Mouse (Mus musculus) gastrocnemius, adult 8-10 months (tissue): Measurements from ENCODE around the gene Ackr2. TPM values are rescaled to one million over a fixed set of nuclear protein-coding genes. Genes with fewer than 3 reads are reported as not detected.
A peak's percentile ranks its signal among the peaks of the same experiment; 100 is the strongest.

Experiments used
- DNase-seq, 2 experiments: peaks; one replicate each; pipeline ENCODE4 v3.0.0; 2022; ENCODE audit warnings: low spot score in 2 of 2
- total RNA-seq, 4 experiments: library from RNA; stranded (reverse); gene quantifications; 2 replicates each; pipeline ENCODE4 v1.2.4; 2022

Gene Ackr2
- total RNA-seq, 4 experiments from 2014 or later, result 0.61 to 1.2 (median 0.64) TPM

DNA sequence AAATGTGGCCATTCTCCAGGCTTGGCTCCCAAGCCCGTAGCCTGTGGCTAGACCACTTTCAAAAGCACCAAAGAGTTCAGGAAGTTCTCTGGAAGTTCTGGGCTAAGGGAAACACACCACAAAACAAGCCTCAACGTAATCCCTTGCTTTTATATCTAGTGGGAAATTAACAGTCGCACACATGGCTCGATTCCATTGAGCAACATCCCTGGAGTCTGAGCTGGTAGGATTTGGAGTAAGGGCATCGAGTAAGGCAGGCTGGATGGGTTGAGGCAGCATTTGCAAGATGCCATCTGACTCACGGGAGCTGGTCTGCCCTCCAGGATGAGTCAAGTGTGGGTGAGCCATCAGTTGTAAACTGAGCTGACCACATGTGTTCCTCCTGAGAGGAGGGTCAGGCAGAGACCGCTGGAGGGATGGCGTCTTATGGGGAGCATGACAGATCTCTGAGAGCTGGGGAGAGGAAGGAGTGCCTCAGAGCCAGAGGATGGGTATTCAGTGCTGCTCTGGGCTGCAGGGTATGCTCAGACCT is 16.1 kb downstream of the Ackr2 start:
- DNase-seq, result no peak

DNA sequence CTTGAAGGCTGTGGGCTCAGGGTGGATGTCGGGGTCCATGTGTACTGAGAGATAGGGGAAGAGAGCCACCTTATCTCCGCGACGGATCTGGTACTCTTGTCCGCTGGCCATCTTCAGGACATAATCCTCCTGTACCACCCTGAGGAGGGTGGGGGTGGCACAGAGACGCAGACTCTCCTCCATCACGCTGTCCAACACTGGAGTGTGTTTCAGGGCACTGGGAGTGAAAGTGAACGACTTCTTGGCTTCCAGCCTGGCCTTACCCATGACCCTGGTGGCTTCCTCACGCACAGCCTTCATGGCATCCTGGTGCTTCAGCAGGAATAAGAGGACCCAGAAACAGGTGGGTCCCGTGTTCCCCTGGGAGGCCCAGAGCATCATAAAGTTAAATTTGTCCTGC is 16.9 kb downstream of the Ackr2 start:
- no peak for DNase-seq

DNA sequence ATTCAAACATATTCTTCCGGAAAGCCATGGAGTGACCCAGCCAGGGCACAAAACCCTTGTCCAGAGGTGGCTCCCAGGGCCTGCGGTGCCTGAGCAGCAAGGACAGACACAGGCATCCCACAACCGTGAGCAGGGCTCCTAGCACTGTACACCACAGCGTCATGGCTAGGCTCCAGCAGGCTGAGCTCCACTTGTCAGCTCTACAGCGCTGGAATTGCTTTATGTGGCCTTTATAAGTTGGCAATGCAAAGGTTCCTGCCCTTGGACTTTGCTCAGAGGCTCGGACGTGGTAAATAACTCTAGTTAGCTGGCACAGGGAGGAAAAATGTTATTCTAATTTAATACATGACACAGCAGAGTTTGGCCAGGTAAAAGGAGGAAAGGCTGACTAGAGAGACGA is 17.9 kb downstream of the Ackr2 start, which contains the start of gene Cyp8b1:
TSS of gene Cyp8b1 (minus strand) at position 204 of the 400 bp plus-strand sequence.
- no peak for DNase-seq

DNA sequence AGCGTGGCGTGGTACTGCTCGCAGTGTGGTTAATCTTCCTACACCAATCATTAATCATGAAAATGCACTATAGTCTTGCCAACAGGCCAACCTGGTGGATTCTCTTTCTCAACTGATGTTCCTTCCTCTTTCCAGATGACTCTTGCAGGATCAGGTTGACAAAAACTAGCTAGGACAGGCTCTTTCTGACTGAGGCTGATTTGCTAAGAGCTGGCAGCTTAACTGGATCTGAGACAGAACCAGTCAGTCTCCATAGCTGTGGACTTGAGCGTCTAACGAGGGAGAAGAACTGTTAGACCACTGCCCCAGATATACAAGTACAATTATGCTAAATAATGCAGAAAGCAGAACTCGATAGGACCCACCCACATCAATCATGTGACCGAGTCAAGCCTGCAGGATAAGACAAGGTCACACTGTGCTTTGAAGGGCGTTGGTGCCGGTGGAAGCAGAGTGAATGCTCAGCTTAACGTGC is 20.9 kb downstream of the Ackr2 start:
- no peak for DNase-seq

DNA sequence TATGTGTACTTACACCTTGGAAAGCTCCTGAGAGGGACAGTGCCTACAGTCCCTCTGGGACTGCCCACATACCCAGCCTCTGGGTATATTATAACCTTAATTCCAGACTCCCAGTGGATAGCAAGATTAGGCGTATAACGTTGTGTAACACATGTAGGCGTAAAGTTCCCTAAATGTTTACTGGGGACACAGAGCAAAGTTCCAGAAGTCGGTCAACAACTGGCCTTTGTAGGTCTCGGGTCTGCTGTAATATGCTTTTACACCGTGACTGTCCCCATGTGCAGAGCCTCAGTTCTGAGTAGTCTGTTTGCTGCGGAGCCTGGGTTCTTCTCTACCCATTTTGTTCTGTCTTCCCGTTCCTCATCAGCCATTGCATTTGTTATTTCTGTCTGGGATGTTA is 25.3 kb downstream of the Ackr2 start:
- DNase-seq, result no peak

DNA sequence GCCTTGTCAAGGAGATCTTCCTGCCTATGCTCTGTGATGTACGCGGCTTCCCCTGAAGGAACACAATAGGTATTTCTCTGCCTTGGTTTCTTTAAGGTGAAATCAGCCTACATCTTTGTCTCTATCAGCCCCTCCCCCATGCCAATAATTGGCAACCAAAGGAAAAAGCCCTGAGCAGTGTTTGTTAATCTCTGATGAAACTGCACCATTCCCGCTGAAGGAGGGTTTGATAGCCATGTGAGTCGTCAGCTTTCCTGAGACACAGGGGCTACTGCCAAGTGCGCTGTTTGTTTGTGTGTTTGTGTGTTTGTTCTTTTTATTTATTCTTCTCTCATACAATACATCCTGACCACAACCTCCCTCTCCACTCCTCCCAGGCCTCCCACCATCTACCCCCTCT is 25.8 kb downstream of the Ackr2 start:
- DNase-seq, result no peak

DNA sequence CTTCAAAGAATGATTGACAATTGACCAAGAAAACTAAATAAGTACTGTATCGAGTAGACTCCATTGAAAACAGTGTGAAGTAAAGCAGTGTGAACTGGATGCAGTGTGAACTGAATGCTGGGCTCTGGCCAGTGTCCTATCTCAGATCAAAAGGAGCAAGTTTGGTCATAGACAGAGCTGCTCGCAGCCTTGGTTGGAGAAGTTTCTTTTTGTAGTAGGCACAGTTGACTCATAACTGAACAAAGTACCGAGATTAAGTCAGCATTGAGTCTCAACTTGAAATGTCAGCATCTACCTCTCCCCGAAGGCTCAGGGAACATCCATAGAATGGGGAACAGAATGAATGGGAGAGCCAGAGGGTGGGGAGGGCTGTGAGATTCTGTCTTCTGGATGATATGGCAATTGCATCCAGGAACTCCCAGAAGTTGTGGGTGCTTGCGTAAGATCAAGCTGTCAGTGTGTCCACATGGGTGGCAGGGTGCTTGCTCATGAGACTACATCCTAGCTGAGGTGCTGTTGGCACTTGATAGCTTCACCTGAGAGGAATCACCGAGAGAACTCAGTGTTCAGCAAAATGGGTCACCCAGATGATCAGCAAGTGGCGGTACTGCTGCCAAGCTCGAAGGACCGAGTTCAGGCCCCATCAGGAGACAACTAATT is 26.9 kb downstream of the Ackr2 start:
- DNase-seq, result no peak

DNA sequence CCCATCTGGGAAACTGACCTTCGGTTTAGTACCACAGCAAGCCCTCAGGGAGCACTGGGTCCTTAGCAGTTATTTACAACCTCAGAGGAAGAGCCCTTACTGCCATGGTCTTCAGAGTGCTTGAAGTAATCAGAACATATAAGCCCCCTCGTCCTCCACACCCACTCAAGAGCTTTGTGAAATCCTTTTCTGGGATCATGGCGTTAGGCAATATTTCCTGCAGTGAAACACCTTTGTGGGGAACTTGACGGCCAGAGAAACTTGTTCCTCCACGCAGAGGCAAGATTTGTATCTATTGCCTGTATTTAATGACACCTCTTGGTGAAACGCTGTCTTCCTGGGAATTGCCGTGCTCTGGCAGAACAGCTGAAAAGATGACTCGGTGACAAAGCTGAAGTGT is 27.8 kb downstream of the Ackr2 start:
- DNase-seq, result no peak

DNA sequence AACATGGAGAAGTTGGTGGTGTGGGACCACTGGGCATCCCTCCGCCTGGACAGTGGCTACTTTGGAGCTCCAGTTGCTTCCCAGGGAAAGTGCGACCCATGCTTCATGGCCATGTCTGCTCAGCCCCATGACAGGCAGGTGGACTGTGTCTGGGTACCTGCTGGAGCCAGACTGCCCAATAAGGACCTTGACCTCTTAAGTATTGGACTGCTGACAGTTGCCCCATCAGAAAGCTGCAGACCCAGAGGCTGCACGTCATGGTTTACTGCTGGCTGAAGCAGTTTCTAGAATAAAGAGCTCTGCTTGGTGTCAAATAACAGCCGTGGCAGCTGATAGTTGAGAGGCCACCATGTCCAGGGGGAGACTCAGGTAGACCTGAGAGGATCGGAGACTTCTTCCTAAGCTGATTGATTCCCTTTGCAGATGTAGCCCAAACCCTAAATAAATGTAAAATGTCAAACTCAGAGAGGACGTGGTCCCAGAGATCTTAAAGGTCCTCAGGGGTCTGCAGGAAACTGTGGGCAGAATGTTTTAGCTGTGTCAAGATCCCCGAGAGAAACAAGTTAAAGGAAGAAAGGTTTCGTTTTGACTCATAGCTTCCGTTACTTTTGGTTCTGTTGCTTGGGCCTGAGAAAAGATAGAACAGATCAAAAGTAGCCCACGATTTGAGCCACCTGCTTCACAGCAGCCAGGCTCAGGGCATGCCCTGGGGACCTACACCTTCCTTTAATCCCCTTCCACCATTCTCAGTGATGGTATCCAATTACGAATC is 28.7 kb downstream of the Ackr2 start:
- DNase-seq, result no peak

DNA sequence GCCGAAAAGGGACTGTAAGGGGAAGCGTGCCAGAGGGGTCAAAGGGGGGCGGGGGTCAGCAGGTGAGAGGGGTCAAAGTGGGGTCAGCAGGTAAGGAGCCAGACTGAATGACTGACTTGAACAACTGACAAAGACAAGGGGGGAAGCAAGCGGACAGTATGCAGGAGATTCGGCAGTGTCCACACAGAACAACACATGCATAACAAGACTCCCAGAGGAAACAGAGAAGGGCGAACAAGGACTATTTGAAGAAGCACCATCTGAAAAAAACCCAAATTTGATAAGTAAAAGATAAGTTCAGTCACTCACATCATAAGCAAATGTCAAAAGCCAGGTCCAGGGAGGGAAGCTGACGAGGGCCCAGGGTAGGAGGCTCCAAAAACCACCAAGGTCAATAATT is 29.6 kb downstream of the Ackr2 start:
- no peak for DNase-seq

DNA sequence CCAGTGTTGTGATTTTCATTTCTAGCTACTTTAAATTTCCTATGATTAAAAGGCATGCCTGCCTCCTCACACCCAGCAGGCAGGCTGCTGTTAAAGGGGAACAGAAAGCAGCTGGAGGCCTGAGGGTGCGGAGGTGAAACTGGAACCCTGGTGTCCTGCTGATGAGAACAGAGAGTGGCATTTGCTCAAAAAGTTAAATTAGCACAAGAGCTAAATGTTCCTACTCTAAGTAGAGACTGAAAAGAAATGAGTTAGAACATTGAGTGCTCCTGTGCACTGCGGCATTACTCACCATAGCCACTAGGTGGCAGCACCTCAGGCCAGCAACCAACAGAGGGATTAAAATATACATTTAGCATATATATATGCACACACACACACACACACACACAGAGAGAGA is 30.3 kb downstream of the Ackr2 start:
- no peak for DNase-seq

DNA sequence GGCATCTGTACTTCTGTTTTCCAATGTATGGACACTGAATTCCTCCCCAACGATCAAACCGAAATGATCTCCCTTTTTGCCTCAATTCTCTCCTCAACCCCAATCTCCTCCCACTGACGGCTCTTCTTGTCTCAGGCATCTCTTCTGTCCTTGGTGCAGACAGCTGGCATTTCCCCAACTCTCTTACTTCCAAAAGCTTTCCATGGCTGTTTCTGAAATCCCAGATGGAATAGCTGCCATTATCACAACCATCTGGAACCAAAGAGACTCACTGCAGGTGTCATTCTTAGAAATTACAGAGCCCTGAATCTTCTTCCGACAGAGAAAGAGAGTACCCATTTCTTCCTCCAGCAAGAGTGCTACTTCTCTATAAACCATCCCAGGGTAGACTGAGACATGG is 36.7 kb downstream of the Ackr2 start:
- DNase-seq, result no peak

DNA sequence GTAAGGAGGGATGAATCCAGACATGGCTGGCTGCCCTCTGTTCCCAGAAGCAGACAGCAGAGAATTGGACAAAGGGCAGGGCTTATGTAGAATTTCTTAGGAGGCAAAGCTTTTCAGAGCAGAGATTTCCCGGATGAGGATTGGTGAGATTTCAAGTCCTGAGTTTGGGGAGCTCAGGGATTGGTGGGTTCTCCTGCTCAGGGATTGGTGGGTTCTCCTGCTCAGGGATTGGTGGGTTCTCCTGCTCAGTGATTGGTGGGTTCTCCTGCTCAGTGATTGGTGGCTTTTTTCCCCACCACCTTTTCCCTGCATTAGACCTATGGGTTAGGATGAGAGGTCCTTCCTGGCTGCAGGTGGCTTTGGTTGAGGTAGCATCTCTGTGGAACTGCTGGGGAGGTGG is 38.8 kb downstream of the Ackr2 start:
- DNase-seq, result no peak

DNA sequence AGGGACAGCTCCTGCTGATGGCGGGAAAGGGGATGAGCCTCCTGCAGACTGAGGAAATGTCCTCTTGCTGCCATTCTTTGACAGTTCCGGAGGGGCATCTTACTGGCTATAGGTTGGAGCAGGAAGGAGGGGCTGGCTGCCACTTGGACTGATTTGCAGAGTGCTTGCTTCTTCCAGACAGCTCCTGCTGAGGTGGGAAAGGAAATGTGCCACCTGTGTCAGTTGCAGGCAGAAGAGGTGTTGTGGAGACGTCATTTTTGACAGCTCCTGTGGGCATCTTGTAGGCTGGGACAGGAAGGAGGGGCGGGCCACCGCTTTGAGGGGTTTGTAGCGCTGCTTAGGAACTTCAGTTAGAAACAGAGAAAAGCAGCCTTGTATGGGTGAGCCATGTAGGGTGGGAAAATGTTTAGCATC is 39.3 kb downstream of the Ackr2 start:
- DNase-seq, result no peak

DNA sequence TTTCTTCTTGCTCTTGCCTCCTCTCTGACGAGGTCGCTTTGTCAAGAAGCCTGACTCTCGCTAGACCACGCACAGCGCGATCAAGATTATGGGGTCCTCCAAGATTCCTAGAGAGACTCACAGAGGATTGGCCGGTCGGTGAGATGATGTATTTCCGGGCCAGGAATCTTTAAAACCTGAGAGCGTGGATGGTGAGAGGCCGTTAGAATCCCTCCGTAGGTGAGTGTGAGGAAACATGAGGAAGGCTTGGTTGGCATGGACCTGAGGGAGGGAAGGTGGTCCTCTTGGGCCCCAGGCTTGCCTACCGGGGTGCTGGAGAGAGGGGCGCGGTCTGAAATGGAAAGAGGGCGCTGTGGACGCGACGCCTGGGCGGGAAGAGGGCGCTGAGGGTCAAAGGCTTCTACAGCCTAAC is 39.8 kb downstream of the Ackr2 start:
- no peak for DNase-seq

DNA sequence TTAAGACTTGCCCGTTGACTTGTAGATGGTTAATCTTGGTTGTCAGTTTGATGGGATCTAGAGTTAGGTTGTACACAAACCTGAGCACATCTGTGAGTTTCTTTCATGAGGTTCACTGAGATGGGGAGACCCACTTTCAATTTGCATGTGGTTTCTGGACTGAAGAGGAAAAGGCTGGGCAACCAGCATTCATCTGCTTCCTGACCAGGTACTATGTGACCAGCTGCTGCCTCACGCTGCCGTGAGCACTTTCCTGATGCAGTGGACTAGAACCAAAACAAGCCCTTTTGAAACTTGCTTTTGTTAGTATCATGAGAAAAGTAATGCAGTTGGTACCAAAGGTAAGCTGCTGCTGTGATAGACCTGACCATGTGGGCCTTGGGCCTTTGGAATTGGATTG is 44.9 kb downstream of the Ackr2 start:
- DNase-seq, result no peak

DNA sequence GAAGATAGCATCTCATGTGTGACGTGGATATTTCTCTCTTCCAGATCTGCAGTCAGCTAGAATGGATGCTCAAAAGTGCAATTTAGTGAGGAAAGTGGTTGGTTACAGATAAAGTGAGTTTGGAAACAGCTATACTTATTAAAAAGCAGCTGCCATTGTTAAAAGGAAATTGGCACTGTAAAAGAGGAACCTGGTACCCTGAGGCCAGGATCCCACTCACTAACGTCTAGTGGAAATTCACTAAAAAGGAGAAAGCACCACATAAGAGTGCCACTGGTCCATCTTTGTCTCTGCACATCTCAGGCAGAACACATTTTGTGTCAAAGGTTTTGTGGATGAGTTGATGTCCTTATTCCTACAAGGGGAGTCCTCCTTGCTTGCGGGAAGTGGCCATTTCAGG is 45.5 kb downstream of the Ackr2 start:
- no peak for DNase-seq

DNA sequence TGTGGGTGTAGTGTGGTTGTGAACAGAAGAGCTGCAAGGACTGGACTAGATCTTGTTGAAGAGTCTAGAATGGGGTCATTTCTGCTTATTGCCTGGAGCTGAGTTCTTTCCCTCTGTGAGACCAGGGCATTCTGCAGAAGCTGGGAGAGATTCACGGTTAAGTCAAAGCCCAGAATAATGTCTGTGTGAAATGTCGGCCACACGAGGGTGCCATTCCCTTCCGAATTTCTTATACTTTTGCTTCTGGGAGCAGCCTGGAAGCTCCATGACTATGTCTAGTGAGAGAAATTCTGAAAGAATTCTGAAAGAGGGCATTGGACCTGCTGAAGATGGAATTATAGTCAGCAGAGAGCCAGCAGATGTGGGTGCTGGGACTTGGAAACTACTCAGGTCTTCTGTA is 49.6 kb downstream of the Ackr2 start:
- peak; percentile 25 to 48 for DNase-seq

DNA sequence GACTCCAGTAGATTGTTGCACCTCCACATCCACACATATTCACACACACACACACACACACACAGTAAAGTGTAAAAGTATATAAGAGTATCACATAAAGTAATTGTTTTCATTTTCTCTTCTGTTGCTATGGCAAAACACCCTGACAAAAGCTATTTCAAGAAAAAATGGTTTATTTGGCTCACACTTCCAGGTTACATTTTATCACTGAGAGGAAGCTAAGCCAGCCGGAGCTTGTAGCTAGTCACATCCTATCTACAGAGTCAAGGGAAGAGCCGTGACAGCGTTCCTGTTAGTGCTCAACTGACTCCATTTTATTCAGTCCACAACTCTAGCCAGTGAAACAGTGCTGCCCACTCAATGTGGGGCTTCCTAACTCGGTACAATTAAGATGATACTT is 50.3 kb downstream of the Ackr2 start:
- no peak for DNase-seq

DNA sequence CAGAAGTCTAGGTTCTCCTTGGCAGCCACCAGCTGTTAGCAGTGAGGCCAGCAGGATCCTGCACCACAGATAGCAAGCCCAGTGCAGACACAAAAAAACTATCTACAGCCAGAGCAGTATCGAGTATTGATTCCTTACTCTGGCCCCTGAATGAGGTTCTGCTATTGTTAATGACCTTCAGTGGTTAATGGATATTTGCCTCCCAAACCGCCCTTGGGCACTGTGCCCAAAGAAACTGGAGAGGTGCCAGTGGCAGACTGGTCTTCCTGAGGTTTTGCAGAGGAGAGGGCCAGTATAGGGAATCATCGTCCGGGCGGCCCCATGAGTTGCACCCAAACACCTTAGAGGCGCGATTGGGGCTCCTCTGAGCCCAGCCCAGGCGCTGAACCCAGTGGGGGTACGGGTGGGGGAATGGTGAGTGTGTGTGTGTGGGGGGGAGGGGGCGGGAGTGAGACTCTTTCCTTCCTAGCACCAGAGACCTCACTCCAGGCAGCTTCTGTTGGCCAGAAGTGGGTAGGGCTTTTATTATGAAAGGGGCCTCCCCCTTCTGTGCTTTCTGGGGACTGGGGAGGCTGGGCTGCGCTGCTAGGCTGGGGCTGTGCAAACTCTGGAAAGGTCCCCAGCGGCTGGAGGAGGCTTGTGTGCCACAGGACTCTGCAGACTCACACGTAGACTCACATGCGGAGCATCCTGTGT is 52.4 kb downstream of the Ackr2 start, which contains the start of gene Fam198a:
TSS of gene Fam198a (plus strand) at position 571 of the 696 bp plus-strand sequence.
- peak; percentile 41 to 59 for DNase-seq

DNA sequence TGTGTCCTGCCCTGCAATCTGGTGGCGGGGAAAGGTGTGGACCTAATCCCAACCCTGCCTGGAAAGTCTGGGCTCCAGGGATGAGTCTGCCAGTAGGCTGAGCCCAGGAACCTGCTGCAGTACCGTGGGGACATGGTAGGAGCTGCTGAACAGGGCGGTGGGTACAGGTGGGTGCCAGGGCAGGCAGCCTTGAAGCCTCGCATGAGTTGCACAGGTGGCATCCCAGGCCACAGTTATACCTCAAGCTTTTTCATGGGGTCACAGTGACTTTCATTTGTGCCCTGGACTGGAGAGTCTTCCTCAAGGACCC is 52.9 kb downstream of the Ackr2 start:
- DNase-seq, result no peak

DNA sequence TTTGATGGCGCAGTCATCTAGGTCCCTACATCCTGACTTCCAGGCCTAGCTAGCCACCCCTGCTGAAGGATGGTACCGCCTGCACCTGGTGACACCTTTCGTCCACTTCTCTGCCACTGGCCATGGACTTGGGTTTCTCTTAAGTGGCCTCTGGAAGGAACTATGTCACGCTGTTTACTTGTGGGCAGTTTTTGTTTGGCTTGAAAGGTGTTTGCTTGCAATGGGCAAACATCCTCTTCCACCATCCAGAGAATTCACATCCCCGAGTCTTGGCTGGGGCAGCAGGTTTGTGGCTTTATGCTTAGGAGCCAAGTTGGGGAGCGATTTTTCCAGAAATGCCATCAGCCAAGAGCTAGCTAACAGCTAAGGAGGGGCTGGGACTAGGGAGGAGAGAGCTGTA is 54.4 kb downstream of the Ackr2 start:
- DNase-seq, result no peak
